Mouse (Mus musculus) WW6 (cell line): ENCODE results near the gene Zfp488.

Experiments used
- DNase-seq: peaks from one replicate; pipeline ENCODE4 v3.0.0-alpha.2; 2013; ENCODE audit warnings: low read depth, low spot score

Gene Zfp488

GRCm38 (mm10) chr14:33978604-33979059 is at the start of gene Zfp488:
Gene Zfp488, minus strand, starts transcription at chr14:33978764.
- DNase-seq, result no peak

GRCm38 (mm10) chr14:34026710-34027109 is 48.1 kb upstream of the Zfp488 start:
- no peak for DNase-seq

DNA sequence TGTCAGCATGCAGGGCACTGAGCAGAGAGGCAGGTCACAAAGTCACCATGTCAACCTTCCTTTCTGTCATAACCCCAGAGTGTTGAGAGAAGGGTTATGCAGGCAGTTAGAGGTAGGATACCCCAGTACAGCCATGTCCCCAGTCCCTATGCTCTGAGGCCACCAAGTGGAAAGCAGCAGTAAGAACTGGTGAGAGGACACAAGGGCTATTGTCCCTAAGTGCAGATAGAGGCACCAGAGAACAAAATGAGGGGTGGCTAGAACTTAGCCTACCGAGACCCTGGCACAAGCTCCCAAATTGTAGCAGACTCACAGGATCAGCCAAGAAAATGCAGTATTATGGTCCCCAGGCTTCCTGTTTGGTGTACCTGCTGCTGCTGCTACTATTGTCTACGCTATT is 38.4 kb upstream of the Zfp488 start:
- DNase-seq, result no peak

DNA sequence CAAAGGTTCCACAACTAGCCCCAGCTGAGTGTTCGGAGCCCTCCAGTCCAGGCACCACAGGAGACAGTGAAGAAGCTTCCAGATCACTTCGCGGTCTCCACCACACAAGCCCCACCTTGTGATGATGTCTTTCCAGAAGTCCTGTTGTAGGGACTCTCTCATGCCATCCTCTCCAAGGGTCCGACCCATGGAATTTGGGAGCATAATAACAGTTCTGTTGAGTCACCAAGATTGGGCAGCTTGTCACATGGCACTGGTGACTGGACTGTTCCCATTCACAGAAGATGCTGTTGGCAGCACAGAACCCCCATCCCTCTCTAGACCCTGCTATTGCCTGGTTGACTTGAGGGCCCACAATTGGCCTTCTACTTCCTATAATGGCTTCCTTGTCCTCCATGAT is 37.8 kb upstream of the Zfp488 start, which contains the start of gene Gm5460:
Gene Gm5460 (plus strand): TSS at position 378 of the 400 bp plus-strand sequence.
- DNase-seq, result no peak

DNA sequence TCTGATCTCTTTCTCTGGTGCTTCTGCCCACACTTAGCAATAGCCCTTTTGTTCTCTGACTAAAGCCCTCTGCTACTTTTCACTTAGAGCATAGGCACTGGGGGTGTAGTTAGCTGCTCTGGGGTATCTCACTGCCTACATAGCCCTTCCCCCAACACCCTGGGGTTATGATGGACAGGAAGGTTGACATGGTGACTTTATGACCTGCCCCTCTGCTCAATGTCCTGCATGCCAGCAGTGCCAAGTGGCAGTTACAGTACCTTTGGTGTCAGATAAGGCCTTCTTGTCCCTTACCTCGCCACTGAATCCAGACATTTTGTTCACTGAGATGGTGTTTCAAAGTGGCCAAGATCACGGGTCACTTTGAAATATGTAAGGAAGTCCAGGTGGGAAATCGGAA is 36.5 kb upstream of the Zfp488 start, which contains the start of gene Gm30083:
Gene Gm30083 (minus strand): TSS at position 120 of the 400 bp plus-strand sequence.
- no peak for DNase-seq

- DNase-seq, result no peak
These were observed 23.8 kb upstream of the Zfp488 start for GRCm38 (mm10) chr14:34002358-34002757.

DNA sequence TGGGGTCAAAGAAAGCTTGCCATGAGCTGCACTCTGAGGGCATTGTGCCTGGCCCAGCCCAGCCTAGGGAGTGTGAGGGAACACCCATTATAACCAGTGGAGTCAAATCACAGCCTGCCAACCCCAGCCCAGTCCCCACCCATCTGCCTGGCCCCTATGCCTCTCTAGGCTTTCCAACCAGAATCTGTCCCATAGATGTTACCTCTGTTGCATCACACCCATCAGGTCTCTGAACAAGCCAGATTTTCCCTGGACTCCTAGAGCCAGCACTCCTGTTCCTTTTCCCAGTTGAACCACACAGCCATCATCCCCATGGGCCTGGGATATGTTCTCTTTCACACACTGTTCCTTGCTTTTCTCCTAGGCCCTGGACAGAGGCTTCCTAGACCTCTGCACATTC is 22.9 kb upstream of the Zfp488 start:
- no peak for DNase-seq

DNA sequence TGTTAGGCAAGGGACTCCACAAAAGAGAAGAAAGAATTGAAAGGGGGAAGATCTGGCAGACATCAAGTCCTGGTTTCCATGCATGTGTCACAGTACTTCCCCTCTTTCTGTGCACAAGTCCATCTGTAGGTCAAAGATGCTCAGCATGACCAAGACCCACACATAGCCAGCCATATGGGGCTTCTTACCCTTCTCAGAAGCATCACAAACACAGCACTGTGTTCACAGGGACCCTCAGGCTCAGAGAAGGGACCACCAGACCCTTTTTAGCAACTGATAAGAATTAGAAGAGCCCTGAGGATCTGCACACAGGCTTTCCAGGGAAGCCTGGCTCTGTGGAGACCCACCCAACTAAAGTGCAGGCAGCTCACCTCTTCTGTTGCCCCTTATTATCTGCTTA is 21.5 kb upstream of the Zfp488 start:
- DNase-seq, result no peak

- DNase-seq, result no peak
These were observed 18.9 kb upstream of the Zfp488 start for GRCm38 (mm10) chr14:33997427-33997826.

DNA sequence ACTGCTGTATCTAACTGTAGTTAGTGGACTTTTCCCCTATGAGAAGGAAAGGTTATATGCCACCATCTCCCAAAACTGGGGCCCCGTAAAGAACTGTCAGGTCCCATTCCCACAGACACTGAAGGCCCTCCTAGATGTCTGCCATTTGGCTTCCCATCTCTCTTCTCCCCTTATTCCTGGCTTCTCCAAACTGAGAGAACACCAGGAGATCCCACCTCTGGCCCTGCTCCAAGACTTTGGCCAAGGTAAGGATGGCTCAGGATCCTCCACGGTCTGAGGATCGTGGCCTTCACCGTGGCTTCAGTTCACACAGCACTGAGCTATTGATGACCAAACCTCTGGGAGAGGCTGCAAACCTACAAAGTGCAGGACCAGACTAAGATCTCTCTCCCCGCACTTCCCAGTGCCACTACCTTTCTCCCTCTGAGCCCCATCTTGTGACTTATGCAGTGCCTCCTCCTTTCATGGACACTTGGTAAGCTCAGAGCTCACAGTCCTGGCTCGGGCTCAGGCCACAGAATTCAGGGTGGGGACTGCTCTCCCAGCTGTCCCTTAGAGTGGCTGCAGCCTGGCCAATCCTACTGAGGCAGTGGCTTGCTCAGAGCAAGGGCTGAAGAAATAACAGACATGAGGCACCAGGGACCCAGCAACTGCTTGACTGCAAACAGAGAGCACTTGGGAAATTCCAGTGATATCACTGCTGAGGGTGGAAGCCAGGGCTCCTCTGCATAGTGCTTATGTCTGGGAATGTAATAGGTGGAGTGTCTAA is 15.1 kb upstream of the Zfp488 start:
- DNase-seq, result no peak

DNA sequence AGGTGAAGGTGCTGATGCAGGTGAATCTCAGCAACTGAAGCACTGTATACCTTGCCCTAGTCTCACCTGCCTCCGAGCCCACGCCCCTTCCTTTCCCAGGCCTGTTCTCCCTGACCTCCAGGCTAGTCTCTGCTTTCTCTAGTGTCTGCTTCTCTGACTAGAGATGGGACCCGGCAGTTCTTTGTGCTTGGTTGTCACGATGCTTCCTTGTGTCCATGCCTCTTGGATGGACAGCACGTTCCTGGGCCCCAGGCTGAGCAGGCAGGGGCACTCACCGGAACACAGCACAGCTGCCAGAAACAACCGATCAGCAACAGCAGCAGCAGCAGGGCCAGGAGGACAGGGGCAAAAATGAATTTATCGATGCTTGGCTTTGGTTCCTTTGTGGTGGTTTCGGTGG is 14.5 kb upstream of the Zfp488 start:
- DNase-seq, result no peak

GRCm38 (mm10) chr14:33991971-33992370 is 13.4 kb upstream of the Zfp488 start:
- DNase-seq, result no peak

DNA sequence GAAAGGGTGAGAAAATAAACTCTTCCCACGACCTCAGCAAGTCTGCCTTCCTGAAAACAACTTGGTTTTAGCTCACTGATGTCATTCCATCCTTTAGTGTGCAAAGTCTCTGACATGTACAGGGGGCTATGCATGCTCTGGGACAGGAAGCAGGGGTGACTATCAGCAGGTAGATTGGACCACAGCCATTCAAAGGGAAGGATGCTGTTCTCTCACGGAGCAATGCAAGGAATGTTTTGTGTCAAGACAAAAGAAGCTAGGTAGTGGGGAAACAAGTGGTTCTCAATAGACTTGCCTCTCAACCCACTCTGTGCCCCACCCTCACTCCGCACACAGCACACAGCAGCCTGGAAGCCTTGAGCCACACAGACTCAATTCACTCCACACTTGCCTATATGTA is 10.6 kb upstream of the Zfp488 start:
- no peak for DNase-seq

- no peak for DNase-seq
These were observed 816 bp downstream of the Zfp488 start for GRCm38 (mm10) chr14:33977748-33978147.

DNA sequence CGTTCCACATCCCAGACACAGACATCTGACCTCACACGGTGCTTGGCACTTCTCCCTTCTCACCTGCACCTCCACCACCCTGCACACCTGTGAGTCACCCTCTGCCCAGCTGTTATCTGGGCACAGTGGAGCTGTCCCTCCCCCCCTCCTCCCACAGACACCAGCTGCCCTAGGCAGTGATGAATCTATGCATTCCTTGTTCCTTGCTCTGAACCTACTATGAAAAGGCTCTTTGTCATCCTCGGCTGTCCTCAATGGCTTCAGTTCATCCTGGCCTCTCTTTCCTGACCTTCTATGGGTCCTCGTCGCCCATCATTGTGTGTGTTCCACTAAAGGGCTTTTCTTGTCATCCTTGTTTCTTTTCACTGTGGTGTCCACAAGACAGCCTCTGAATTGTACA is 3.8 kb downstream of the Zfp488 start:
- DNase-seq, result no peak

DNA sequence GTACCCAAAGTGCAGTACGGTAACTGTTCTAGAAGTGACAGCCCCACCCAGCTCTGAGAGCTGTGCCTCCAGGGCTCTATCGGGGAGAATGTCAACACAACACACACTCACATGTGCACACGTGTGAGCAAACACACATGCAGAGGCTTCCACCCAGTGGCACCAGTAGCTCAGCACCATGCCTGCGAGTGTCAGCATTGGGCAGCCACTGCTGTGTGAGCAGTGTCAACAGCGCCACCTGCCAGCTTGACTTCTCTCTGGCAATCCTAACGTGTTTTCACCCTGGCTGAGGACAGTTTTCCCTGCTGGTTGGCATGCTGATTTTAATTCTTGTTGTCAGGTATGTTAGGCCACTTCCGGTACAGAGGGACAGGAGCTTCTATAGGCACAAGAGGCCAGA is 5.9 kb downstream of the Zfp488 start:
- DNase-seq, result no peak

DNA sequence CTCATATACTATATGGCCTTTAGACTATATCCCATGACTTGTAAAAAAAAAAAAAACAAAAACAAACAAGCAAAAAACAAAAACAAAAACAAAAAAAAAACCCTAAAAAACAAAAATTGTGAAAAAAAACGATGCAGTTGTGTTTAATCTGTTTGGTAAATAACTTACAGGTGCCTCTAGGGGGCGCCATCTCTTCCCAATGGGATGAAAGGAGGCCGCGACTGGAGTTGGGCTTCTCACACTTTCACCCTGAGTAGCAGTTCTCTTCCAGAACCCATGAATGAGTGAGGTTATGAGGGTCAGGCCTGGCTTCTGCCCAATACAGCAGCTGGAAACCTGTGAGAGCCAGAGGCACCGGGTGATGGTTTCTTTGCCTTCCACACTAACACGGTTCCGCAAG is 12.9 kb downstream of the Zfp488 start:
- no peak for DNase-seq

- no peak for DNase-seq
These were observed 19.2 kb downstream of the Zfp488 start for GRCm38 (mm10) chr14:33959341-33959740.

- DNase-seq, result no peak
These were observed 19.7 kb downstream of the Zfp488 start for GRCm38 (mm10) chr14:33958841-33959240.

- no peak for DNase-seq
These were observed 20.4 kb downstream of the Zfp488 start for GRCm38 (mm10) chr14:33958186-33958585.

DNA sequence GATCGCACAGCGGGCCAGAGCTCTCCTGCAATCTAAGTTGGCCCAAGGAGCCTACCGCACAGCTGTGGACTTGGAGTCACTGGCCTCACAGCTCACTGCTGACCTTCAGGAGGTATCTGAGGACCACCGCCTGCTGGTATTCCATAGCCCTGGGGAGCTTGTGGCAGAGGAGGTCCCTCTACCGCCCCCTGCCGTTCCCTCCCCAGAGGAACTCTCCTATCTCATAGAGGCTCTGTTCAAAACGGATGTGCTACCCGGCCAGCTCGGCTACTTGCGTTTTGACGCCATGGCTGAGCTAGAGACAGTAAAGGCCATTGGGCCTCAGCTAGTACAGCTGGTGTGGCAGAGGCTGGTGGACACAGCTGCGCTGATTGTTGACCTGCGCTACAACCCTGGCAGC is 22.5 kb downstream of the Zfp488 start:
- DNase-seq, result no peak

- no peak for DNase-seq
These were observed 24.8 kb downstream of the Zfp488 start, which contains the start of gene Rbp3 for GRCm38 (mm10) chr14:33953761-33954160. Gene Rbp3, plus strand, starts transcription at chr14:33954003.

GRCm38 (mm10) chr14:33952233-33952981 is 26.2 kb downstream of the Zfp488 start:
- DNase-seq, result no peak
